Mouse (Mus musculus) liver, adult 2 months (tissue): Measurements from ENCODE around the gene Rad9b. TPM values are rescaled to one million over a fixed set of nuclear protein-coding genes. Genes with fewer than 3 reads are reported as not detected.
"Not testable (repeated sequence)": the region's sequence is repeated elsewhere in the genome, so short reads cannot be mapped to it uniquely, and the experiment has no call there.

Experiments
- DNase-seq: peaks from one replicate; pipeline ENCODE4 v3.0.0-alpha.2; 2011; ENCODE audit warnings: low read depth, low spot score; ENCODE audit errors: extremely low read depth
- H3K27ac ChIP-seq: fragments of 200-500 bp; replicated peaks from 2 replicates; pipeline ENCODE4 v1.5.1; 2012; ENCODE audit warnings: low read depth, mild to moderate bottlenecking, control low read depth, inconsistent platforms, low read length; ENCODE audit not compliant: insufficient read depth
- H3K27me3 ChIP-seq: fragments of 200-500 bp; 2 replicates; pipeline ENCODE4 v1.6.1; 2012; ENCODE audit warnings: mild to moderate bottlenecking, moderate library complexity, low read length, inconsistent platforms; ENCODE audit not compliant: control insufficient read depth, insufficient read depth
- H3K36me3 ChIP-seq: fragments of 200-500 bp; 2 replicates; pipeline ENCODE4 v1.6.1; 2012; ENCODE audit warnings: low read length, inconsistent platforms; ENCODE audit not compliant: control insufficient read depth, insufficient read depth
- H3K4me1 ChIP-seq: fragments of 200-500 bp; 2 replicates; pipeline ENCODE4 v1.6.1; 2011; ENCODE audit warnings: low read length; ENCODE audit not compliant: control insufficient read depth, insufficient read depth
- H3K4me3 ChIP-seq: fragments of 200-500 bp; 2 replicates; pipeline ENCODE4 v1.5.1; 2011; ENCODE audit warnings: low read depth, mild to moderate bottlenecking, control low read depth, low read length, moderate library complexity; ENCODE audit not compliant: insufficient read depth
- H3K79me2 ChIP-seq: fragments of 200-500 bp; 2 replicates; pipeline ENCODE4 v1.6.1; 2012; ENCODE audit warnings: inconsistent platforms, mild to moderate bottlenecking, low read length, moderate library complexity; ENCODE audit not compliant: control insufficient read depth, insufficient read depth
- H3K9ac ChIP-seq: fragments of 200-500 bp; 2 replicates; pipeline ENCODE4 v1.6.1; 2012; ENCODE audit warnings: low read depth, mild to moderate bottlenecking, control low read depth, inconsistent platforms, low read length
- CTCF ChIP-seq: fragments of 200-500 bp; IDR thresholded peaks from 2 replicates; pipeline ENCODE4 v1.5.1; 2011; ENCODE audit warnings: low read depth, low read length, control low read depth
- POLR2A ChIP-seq: fragments of 200-500 bp; IDR thresholded peaks from 2 replicates; pipeline ENCODE4 v1.6.1; 2011; ENCODE audit warnings: low read length, control low read depth; ENCODE audit not compliant: insufficient read depth; ENCODE audit errors: extremely low read depth
- WGBS: fragments of 180-500 bp; shearing (Covaris S2); methylation state at CpG from one replicate; pipeline ENCODE4 v1.1.7; 2018; 5-methylcytosine and 5-hydroxymethylcytosine counted together
- polyA plus RNA-seq: library from polyadenylated mRNA; depleted of rRNA; stranded (reverse); fragments of >200 nt; gene quantifications from 2 replicates; pipeline ENCODE4 v1.2.3, GENCODE M21; 2012
- total RNA-seq: library from RNA; depleted of rRNA; stranded (reverse); fragments of >200 nt; gene quantifications from 2 replicates; pipeline ENCODE4 v1.2.3, GENCODE M21; 2014

Rad9b gene
- total and polyA plus RNA-seq, 2 experiments = 1.5 to 4.5 TPM

DNA sequence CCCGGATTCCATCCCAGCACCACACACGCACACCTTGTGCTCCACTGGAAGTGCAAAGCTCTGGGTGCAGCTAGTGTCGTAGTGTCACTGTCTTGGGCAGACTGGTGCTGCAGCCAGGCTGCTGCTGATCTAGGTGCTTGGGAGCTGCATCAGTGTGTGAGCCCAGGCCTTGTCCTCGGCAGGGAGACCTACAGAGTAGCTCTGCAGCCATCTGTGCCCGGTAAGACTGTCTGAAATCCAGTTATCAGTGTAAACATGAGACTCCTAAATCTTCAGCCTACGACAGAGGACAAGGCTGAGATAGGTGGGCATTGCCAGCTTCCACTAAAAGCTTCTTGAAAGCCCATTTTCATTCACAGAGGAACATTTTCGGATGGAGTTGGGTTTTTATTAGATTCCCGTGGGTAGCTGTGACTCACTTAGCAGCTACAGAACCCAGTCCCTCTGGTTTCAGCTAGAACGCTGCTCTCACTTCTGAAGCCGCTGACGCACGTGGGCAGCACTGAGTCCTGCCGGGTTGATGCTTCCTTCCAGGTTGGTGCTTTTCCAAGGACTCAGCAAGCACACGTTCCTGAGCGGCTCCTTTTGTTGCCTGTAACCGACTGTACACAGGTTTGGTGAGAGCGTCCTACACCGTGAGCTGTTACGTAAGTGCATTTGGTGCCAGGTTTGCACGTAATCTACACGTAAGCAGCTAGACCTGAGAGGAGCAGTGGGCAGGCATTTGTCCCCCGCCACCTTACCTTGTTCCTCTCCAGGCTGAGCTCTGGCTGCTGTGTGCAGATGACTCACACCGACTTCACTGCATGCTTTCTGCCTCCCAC lies 29.2 kb downstream of the Rad9b start:
- H3K27me3 ChIP-seq = no peaks in the 10 kb centered on the region
- no peak overlapping the region for H3K4me3 ChIP-seq
- no peak overlapping the region for H3K9ac ChIP-seq
- TF ChIP-seq CTCF (no peak), POLR2A (no peak)
- 79% methylated on average over 23 of the region's 23 CpGs for WGBS
- no peaks in the 10 kb centered on the region for H3K79me2 ChIP-seq
- H3K36me3 ChIP-seq = peaks cover 13% of the 10 kb centered on the region
- peak; percentile 72 for DNase-seq
- H3K27ac ChIP-seq = no peak overlapping the region
- no peaks in the 10 kb centered on the region for H3K4me1 ChIP-seq

DNA sequence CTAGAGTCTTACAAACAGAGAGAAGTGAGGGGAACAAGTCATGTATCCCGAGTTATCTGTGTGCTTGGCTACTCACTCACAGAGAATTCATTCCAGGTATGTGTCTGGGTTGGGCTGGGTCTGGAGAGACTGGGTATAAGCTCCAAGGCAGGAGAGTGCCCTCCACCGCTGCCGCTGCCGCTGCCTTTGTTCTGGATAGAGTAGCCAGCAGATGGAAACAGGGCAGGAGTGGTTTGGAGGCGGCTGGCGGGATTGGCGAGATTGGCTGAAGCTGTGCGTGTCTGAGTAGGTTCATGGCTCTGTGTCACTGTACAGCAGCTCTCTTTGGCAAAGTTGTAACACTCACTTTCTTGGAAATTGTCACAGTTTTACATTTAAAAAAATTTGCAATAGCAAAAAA lies 30.5 kb downstream of the Rad9b start:
- 71% methylated on average over 8 of the region's 8 CpGs for WGBS
- Histone ChIP-seq H3K27ac (no peak overlapping the region), H3K4me1 (no peaks in the 10 kb centered on the region), H3K36me3 (peaks cover 13% of the 10 kb centered on the region), H3K79me2 (no peaks in the 10 kb centered on the region), H3K4me3 (no peak overlapping the region), H3K27me3 (no peaks in the 10 kb centered on the region), H3K9ac (no peak overlapping the region)
- no peak for DNase-seq
- TF ChIP-seq POLR2A (no peak), CTCF (no peak)

DNA sequence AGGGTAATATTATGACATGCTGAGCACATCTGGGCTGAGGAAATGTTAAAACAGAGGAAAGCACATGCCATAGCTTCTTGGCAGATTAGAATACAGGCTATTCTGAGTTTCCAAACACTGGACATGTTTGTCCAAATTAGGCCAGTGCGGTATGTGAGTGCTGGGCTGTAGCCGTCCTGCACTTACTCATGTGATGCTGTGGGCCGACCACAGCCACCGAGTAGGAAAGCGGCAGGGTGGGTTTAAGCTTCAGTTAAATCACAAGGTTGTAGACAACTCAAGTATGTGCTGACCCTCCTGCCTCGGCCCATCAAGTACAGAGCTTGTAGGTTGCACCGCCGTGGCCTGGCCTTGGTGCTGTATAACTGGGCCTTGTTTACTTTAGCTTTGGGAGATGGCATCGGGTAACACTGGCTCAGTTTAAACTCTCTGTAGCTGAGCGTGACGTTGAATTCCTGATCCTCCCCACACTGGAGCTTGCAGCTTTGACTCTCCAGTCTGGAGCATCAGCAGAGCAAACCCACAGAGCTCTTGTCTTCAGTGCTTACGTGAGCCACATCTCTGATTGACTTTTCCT lies 33.7 kb downstream of the Rad9b start:
- Histone ChIP-seq H3K4me3 (no peak overlapping the region), H3K27ac (no peak overlapping the region; the same call in 1 of the 2 replicates), H3K4me1 (peaks cover 5% of the 10 kb centered on the region), H3K9ac (no peak overlapping the region), H3K36me3 (peaks cover 13% of the 10 kb centered on the region), H3K27me3 (no peaks in the 10 kb centered on the region), H3K79me2 (0 out of 2 replicates have a peak, but pooled peaks cover 3% of the 10 kb centered on the region)
- DNase-seq = peak; percentile 57
- WGBS = 50% methylated on average over 12 of the region's 12 CpGs
- TF ChIP-seq POLR2A (no peak), CTCF (no peak)

DNA sequence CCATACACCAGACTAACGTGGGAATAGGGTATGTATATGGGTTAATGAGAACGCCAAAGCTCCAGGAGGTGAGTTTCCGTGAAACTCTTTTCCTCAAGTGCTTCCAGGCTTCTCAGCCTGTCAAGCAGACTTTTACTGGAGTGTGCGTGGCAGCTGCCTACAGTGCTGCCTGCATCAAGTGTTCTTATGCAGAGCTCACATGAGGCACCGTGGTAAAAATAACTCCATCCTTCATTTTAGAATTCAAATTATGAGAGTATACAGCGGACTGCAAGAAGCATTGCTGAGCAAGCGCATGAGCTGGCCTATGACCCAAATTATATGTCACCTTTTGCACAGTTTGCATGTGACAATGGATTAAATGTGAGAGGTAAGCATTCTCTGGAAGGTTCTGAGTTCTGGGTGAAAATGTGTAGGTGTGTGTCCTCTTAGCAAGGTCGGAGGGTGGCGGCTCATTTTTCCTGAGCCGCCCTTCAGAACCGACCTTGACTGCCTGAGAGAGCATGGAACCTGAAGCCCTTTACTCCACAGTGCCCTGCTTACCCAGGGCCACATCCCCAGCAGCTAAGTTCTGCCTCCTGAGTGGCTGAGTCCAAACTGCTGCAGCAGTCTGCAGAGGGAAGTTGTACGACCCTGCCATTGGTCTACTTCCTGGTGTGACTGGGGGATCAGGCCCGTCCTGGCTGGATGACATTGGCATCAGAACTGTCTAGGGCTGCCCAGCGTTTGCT lies 34.4 kb downstream of the Rad9b start:
- Histone ChIP-seq H3K27ac (no peak overlapping the region; the same call in 1 of the 2 replicates), H3K4me1 (peaks cover 8% of the 10 kb centered on the region), H3K79me2 (0 out of 2 replicates have a peak, but pooled peaks cover 3% of the 10 kb centered on the region), H3K36me3 (peaks cover 13% of the 10 kb centered on the region), H3K9ac (no peak overlapping the region), H3K4me3 (no peak overlapping the region), H3K27me3 (no peaks in the 10 kb centered on the region)
- peak; percentile 54 for DNase-seq
- 59% methylated on average over 14 of the region's 14 CpGs for WGBS
- no peak for TF ChIP-seq CTCF
- no peak for TF ChIP-seq POLR2A

DNA sequence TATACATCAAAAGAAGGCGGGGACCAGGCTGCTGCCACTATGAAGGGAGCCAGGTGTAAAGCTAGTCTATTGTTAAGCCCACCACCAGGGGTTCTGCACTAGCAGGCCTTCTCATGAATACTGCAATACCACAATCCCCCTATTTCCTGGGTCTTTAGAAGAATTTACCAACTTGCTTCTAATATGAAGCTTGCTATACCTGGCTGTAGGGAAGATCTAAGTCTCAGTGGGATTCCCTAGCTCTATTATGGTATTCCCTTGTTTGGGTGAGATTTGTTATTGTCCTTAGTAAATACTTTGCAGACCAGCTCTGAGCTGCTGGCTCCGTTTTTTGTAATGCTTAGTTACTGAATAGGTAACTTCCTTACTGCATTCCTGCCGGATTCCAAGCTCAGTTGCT lies 35.1 kb downstream of the Rad9b start:
- 93% methylated on average over 3 of the region's 3 CpGs for WGBS
- not testable (repeated sequence) for DNase-seq, H3K27ac ChIP-seq, H3K27me3 ChIP-seq, H3K79me2 ChIP-seq, H3K4me3 ChIP-seq, H3K9ac ChIP-seq
- Histone ChIP-seq H3K4me1 (peaks cover 13% of the 10 kb centered on the region), H3K36me3 (peaks cover 13% of the 10 kb centered on the region)
